Mouse (Mus musculus) liver, adult 2 months (tissue): ENCODE data around the gene Sfxn5.

ENCODE experiments used
- CTCF ChIP-seq: fragments of 200-500 bp; IDR thresholded peaks from 2 replicates; pipeline ENCODE4 v1.5.1; 2011; ENCODE audit warnings: low read depth, low read length, control low read depth
- POLR2A ChIP-seq: fragments of 200-500 bp; IDR thresholded peaks from 2 replicates; pipeline ENCODE4 v1.6.1; 2011; ENCODE audit warnings: low read length, control low read depth; ENCODE audit not compliant: insufficient read depth; ENCODE audit errors: extremely low read depth

DNA sequence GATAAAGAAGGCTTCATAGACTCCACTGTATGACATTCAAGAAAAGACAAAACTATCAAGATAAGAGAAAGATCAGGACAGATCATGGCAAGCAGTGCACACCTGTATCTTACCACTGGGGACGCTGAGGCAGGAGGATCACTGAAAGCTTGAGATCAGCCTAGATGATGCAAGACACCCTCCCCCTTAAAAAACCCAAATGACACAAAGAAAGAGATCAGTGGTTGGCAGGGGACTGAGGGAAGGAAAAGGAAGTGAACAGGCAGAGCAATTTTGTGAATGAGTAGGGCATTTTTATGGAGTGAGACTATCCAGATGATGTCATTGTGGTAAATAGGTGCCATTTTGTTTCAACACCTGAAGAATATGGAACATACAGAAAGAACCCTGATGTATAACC is 16.9 kb upstream of the Sfxn5 start:
- TF ChIP-seq CTCF (no peak), POLR2A (no peak)
